Mouse (Mus musculus) lung, postnatal 0 days (tissue): ENCODE data around the gene Gm48552. TPM values are rescaled to one million over a fixed set of nuclear protein-coding genes. Genes with fewer than 3 reads are reported as not detected.
A peak's percentile ranks its signal among the peaks of the same experiment; 100 is the strongest.

Source experiments
- ATAC-seq: fragments of 200-750 bp; cut with Nextera tagmentation; 2 replicates; pipeline ENCODE4 v1.8.0; 2017; ENCODE audit warnings: moderate library complexity
- DNase-seq: peaks from one replicate; pipeline ENCODE4 v3.0.0-alpha.2; 2016; ENCODE audit warnings: low spot score
- H3K27ac ChIP-seq: fragments of 300-500 bp; sonication (generic); 2 replicates; pipeline ENCODE4 v1.5.1; 2014; ENCODE audit warnings: antibody characterized with exemption, mild to moderate bottlenecking, low read length, mixed read lengths
- H3K27me3 ChIP-seq: fragments of 300-500 bp; sonication (generic); replicated peaks from 2 replicates; pipeline ENCODE4 v1.6.1; 2014; ENCODE audit warnings: low read length, mixed read lengths; ENCODE audit not compliant: insufficient read depth
- H3K36me3 ChIP-seq: fragments of 300-500 bp; sonication (generic); 2 replicates; pipeline ENCODE4 v1.6.1; 2014; ENCODE audit warnings: low read length, mixed read lengths; ENCODE audit not compliant: insufficient read depth
- H3K4me1 ChIP-seq: fragments of 300-500 bp; sonication (generic); 2 replicates; pipeline ENCODE4 v1.6.1; 2014; ENCODE audit warnings: antibody characterized with exemption, low read depth, low read length, mixed read lengths; ENCODE audit not compliant: insufficient read depth
- H3K4me2 ChIP-seq: fragments of 300-500 bp; sonication (generic); replicated peaks from 2 replicates; pipeline ENCODE4 v1.6.1; 2014; ENCODE audit warnings: low read depth, mild to moderate bottlenecking, low read length, moderate library complexity, mixed read lengths
- H3K4me3 ChIP-seq: fragments of 300-500 bp; sonication (generic); 2 replicates; pipeline ENCODE4 v1.5.1; 2014; ENCODE audit warnings: low read depth, low read length
- H3K9ac ChIP-seq: fragments of 300-500 bp; sonication (generic); replicated peaks from 2 replicates; pipeline ENCODE4 v1.6.1; 2014; ENCODE audit warnings: low read depth, mild to moderate bottlenecking
- H3K9me3 ChIP-seq: fragments of 300-500 bp; sonication (generic); 2 replicates; pipeline ENCODE4 v1.6.1; 2016; ENCODE audit warnings: low read length, mixed read lengths
- CTCF ChIP-seq: IDR thresholded peaks from 2 replicates; pipeline ENCODE4 v1.5.1; 2016; ENCODE audit warnings: antibody characterized with exemption, mild to moderate bottlenecking
- EP300 ChIP-seq: IDR thresholded peaks from 2 replicates; pipeline ENCODE4 v1.6.1; 2016; ENCODE audit warnings: antibody characterized with exemption, mild to moderate bottlenecking, control low read depth
- WGBS: fragments of 180-500 bp; shearing (Covaris S2); extraction: QIAGEN DNeasy Blood & Tissue Kit; methylation state at CpG from one replicate; pipeline ENCODE4 v1.1.7; 2014; 5-methylcytosine and 5-hydroxymethylcytosine counted together
- polyA plus RNA-seq: library from polyadenylated mRNA; unstranded; fragments of >200 nt; fragmentation: Nextera tagmentation; extraction: Ambion mirVana; gene quantifications from 2 replicates; pipeline ENCODE4 v1.2.1, GENCODE M21; 2015

Gm48552 gene
- polyA plus RNA-seq, 1 experiment from 2014 or later: 0.63 TPM

DNA sequence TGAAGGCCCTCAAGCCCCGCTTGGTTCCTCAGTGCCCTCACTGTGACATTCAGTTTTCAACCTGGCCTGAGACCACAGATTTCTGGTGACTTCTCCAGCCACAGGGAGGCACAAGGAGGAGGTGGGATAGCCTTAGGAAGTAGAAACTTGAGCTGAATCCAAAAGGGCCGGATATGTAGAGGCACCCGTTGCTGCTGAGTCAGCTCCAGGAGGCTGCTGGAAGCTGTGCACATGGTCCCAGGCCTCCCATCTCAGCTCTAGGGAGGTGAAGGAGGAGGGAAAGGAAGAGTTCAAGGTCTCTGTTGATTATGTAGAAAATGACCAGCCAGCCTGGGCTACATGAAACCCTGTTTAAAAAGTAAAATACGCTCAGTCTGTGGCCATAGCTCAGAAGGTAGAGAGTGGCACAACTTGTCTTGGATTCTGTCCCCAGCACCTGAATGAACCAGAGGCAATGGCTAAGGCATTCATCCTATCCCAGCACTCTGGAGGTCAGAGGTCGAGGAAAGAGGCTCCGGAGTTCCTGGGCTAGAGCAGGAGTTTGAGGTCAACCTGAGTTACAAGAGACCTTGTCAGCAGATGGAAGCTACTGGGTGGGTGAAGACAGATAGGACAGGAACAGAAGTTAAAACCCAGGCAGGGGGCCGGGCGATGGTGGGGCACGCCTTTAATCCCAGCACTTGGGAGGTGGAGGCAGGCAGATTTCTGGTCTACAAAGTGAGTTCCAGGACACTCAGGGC is 33.9 kb upstream of the Gm48552 start:
- H3K36me3 ChIP-seq: no peaks in the 10 kb centered on the region
- H3K9ac ChIP-seq: no peak overlapping the region
- ATAC-seq (no peak), DNase-seq (no peak)
- 64% methylated on average over 9 of the region's 9 CpGs for WGBS
- H3K9me3 ChIP-seq: no peaks in the 10 kb centered on the region
- no peaks in the 10 kb centered on the region for H3K27me3 ChIP-seq
- no peak overlapping the region for H3K4me2 ChIP-seq
- no peak overlapping the region for H3K4me3 ChIP-seq
- H3K27ac ChIP-seq: no peak overlapping the region
- peaks cover 14% of the 10 kb centered on the region for H3K4me1 ChIP-seq
- no peak for TF ChIP-seq CTCF
- TF ChIP-seq EP300: no peak

DNA sequence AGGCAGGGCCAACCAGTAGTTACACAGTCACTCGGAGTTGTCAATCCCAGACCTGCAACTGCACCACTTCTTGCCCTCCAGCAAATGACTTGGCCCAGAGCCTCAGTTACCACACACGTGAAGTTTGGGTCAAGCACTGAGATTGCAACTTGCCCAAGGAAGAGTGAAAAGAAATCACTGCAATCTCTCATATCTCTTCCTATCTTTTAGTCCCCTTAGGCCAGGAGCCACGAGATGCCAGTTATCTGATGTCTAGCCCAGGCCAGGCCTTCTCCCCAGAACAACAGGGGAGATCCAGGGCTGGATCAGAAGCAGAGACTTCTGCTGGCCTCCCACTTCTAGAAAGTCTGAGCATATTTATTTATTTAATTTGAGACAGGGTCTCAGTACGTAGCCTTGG is 33.3 kb upstream of the Gm48552 start:
- Histone ChIP-seq H3K9me3 (no peaks in the 10 kb centered on the region), H3K27me3 (no peaks in the 10 kb centered on the region), H3K36me3 (no peaks in the 10 kb centered on the region), H3K27ac (no peak overlapping the region), H3K9ac (no peak overlapping the region), H3K4me2 (no peak overlapping the region), H3K4me1 (peaks cover 14% of the 10 kb centered on the region), H3K4me3 (no peak overlapping the region)
- WGBS: 72% methylated on average over 4 of the region's 4 CpGs
- ATAC-seq (no peak), DNase-seq (no peak)
- no peak for TF ChIP-seq EP300
- TF ChIP-seq CTCF: no peak

DNA sequence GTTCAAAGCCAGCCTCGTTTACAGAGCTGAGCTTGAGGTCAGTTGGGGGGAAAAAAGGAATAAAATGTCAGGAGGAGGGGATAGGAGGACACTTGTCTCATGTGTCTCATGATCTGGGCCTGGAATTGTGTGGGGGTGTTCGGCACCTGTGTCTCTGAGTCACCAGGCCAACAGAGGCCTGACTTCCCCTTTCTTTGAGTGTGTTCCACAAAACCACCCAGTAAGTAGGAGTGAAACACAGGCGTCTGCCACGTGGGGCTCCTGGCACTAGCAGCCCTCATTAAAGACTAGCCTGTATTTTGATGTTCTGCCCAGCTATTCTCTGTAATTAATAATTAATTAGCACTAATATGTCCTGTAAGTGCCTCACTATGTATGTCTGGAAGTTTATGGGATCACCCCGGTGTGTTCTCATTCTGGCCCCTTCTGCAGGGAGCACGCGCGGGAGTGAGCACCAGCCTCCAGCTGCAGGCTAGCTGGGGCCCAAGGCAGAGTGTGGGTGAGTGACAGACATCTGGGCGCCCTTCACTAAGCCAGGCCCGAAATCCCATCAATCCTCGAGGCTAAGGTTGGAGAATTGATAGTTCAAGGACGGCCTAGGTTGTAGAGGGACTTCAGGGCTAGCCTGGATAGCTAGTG is 32.3 kb upstream of the Gm48552 start:
- Histone ChIP-seq H3K4me2 (peak overlapping the region; percentile 99), H3K9ac (no peak overlapping the region), H3K9me3 (no peaks in the 10 kb centered on the region), H3K4me3 (peak overlapping the region; percentile 70; the same call in 1 of the 2 replicates), H3K4me1 (peaks cover 14% of the 10 kb centered on the region), H3K36me3 (no peaks in the 10 kb centered on the region), H3K27me3 (no peaks in the 10 kb centered on the region), H3K27ac (no peak overlapping the region)
- WGBS: 55% methylated on average over 12 of the region's 12 CpGs
- DNase-seq: no peak
- TF ChIP-seq EP300: no peak
- no peak for TF ChIP-seq CTCF
- no peak for ATAC-seq

DNA sequence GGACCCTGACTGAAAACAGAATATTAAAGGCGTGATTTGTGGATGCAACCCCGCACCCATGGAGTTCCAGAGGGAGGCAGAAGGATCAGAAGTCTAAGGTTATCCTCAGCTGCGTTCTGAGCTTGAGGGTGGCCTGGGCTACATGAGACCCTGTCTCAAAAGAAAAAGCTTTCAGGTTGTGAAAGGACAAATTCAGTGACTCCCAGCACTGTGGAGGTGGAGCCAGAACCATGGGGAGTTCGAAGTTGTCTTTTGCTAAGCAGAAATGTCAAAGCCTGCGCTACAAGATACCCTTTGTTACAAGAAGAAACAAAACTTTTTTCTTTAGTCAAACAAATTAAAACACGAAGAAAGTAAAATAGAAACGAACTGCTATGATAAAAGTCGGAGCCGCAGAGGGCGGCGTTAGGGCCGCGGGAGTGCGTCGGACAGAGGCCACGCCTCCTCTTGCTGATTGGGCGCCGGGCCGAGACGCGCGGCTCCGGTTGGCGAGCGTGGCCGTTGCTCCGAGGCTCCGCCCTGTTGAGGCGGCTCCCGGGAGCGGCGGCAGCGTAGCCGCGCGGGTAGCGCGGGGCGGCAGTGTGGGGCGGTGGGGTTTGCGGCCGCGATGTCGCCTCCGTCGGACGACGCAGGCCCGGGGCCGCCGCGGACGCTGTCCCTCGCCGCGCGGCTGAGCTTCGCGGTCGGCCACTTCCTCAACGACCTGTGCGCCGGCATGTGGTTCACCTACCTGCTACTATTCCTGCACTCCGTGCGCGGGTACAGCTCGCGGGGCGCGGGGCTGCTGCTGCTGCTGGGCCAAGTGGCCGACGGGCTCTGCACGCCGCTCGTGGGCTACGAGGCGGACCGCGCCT is 31.6 kb upstream of the Gm48552 start, which contains the start of gene Mfsd12:
Gene Mfsd12 (plus strand): TSS at position 501 of the 854 bp plus-strand sequence.
- Histone ChIP-seq H3K27me3 (no peaks in the 10 kb centered on the region), H3K4me3 (peak within 1 kb of the TSS; percentile 70), H3K9ac (peak within 1 kb of the TSS; percentile 56), H3K36me3 (no peaks in the 10 kb centered on the region), H3K4me1 (peaks cover 14% of the 10 kb centered on the region), H3K4me2 (peak within 1 kb of the TSS; percentile 99), H3K27ac (peak within 1 kb of the TSS; percentile 62; the same call in 1 of the 2 replicates), H3K9me3 (no peaks in the 10 kb centered on the region)
- DNase-seq: peak; percentile 95
- 4% methylated on average over 59 of the region's 79 CpGs for WGBS
- ATAC-seq: peak; percentile 94
- TF ChIP-seq CTCF (no peak), EP300 (no peak)

DNA sequence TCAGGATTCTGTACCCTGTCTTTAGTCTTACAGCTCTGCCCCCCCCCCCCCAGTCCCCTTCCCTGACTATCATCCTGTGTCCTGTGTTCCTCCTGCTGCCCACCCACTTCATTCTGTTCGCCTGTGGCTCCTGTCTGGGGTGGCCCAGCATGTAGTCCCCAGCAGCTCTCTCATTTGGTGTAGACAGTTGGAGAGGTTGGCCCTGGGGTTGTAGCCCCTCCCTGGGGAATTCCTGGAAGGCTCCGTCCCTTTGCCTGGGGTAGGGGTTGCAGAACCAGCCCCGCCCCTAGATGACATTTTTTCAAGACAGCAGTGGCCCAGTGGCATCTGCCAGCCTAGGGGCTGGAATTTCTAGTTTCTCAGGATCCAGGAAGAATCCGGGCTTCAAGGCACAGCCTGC is 30.6 kb upstream of the Gm48552 start:
- peak overlapping the region; percentile 99 for H3K4me2 ChIP-seq
- peak overlapping the region; percentile 56 for H3K9ac ChIP-seq
- DNase-seq: no peak
- WGBS: 34% methylated on average over 4 of the region's 4 CpGs
- peak; percentile 8; the same call in 1 of the 2 replicates for ATAC-seq
- peaks cover 14% of the 10 kb centered on the region for H3K4me1 ChIP-seq
- H3K36me3 ChIP-seq: no peaks in the 10 kb centered on the region
- TF ChIP-seq CTCF (no peak), EP300 (no peak)
- H3K27me3 ChIP-seq: no peaks in the 10 kb centered on the region
- H3K9me3 ChIP-seq: no peaks in the 10 kb centered on the region
- peak overlapping the region; percentile 62 for H3K27ac ChIP-seq
- H3K4me3 ChIP-seq: peak overlapping the region; percentile 70

- Histone ChIP-seq H3K27ac (peak overlapping the region; percentile 62), H3K27me3 (no peaks in the 10 kb centered on the region), H3K4me1 (peaks cover 20% of the 10 kb centered on the region), H3K4me3 (peak overlapping the region; percentile 70; the same call in 1 of the 2 replicates), H3K36me3 (no peaks in the 10 kb centered on the region), H3K9me3 (no peaks in the 10 kb centered on the region), H3K9ac (no peak overlapping the region), H3K4me2 (peak overlapping the region; percentile 99; the same call in 1 of the 2 replicates)
- no peak for ATAC-seq
- peak; percentile 54 for DNase-seq
- WGBS: 58% methylated on average over 1 of the region's 1 CpGs
- TF ChIP-seq CTCF (no peak), EP300 (no peak)
Observed at GRCm38 (mm10) chr10:81358841-81359240, 30.0 kb upstream of the Gm48552 start.
